Mouse (Mus musculus) stomach, postnatal 0 days (tissue): ENCODE measurements at regions not wholly inside any gene's neighbourhood (a gene's known extent, or its start where the extent isn't known, plus 50 kb on each side); places are given as distances from the start of the nearest gene placed in this dataset.

Experiments
- ATAC-seq: fragments of 200-750 bp; cut with Nextera tagmentation; 2 replicates; pipeline ENCODE4 v1.8.0; 2017; ENCODE audit not compliant: low FRiP score, low TSS enrichment
- DNase-seq: peaks from one replicate; pipeline ENCODE4 v3.0.0-alpha.2; 2016; ENCODE audit warnings: low spot score
- H3K27ac ChIP-seq: fragments of 300-500 bp; sonication (generic); replicated peaks from 2 replicates; pipeline ENCODE4 v1.5.1; 2014; ENCODE audit warnings: mild to moderate bottlenecking, control low read depth
- H3K27me3 ChIP-seq: fragments of 300-500 bp; sonication (generic); 2 replicates; pipeline ENCODE4 v1.6.1; 2014; ENCODE audit warnings: low read length; ENCODE audit not compliant: control insufficient read depth, insufficient read depth
- H3K36me3 ChIP-seq: fragments of 300-500 bp; sonication (generic); 2 replicates; pipeline ENCODE4 v1.6.1; 2014; ENCODE audit warnings: low read length, mixed read lengths; ENCODE audit not compliant: control insufficient read depth, insufficient read depth
- H3K4me1 ChIP-seq: fragments of 300-500 bp; sonication (generic); replicated peaks from 2 replicates; pipeline ENCODE4 v1.6.1; 2014; ENCODE audit warnings: antibody characterized with exemption; ENCODE audit not compliant: control insufficient read depth, insufficient read depth
- H3K4me2 ChIP-seq: fragments of 300-500 bp; sonication (generic); replicated peaks from 2 replicates; pipeline ENCODE4 v1.6.1; 2014; ENCODE audit warnings: low read depth, mild to moderate bottlenecking, control low read depth, moderate library complexity
- H3K4me3 ChIP-seq: fragments of 300-500 bp; sonication (generic); 2 replicates; pipeline ENCODE4 v1.5.1; 2014; ENCODE audit warnings: low read depth, low read length, control low read depth
- H3K9ac ChIP-seq: fragments of 300-500 bp; sonication (generic); 2 replicates; pipeline ENCODE4 v1.6.1; 2014; ENCODE audit warnings: mild to moderate bottlenecking, low read length, control low read depth, mixed read lengths
- H3K9me3 ChIP-seq: fragments of 300-500 bp; sonication (generic); 2 replicates; pipeline ENCODE4 v1.6.1; 2016; ENCODE audit warnings: low read length; ENCODE audit not compliant: control insufficient read depth
- CTCF ChIP-seq: IDR thresholded peaks from 2 replicates; pipeline ENCODE4 v1.5.1; 2016; ENCODE audit warnings: antibody characterized with exemption, low read depth, mild to moderate bottlenecking, moderate library complexity
- EP300 ChIP-seq: optimal IDR thresholded peaks from 2 replicates; pipeline ENCODE3; 2016; ENCODE audit warnings: antibody characterized with exemption
- WGBS: fragments of 180-500 bp; shearing (Covaris S2); extraction: QIAGEN DNeasy Blood & Tissue Kit; methylation state at CpG from one replicate; pipeline ENCODE4 v1.1.7; 2014; 5-methylcytosine and 5-hydroxymethylcytosine counted together

- no peak overlapping the region for H3K4me2 ChIP-seq
- H3K9me3 ChIP-seq = no peaks in the 10 kb centered on the region
- DNase-seq (no peak), ATAC-seq (no peak; the same call in 1 of the 2 replicates)
- no peaks in the 10 kb centered on the region for H3K4me1 ChIP-seq
- H3K27ac ChIP-seq = peak overlapping the region; percentile 24; the same call in 1 of the 2 replicates
- no peaks in the 10 kb centered on the region for H3K27me3 ChIP-seq
- 47% methylated on average over 3 of the region's 3 CpGs for WGBS
- TF ChIP-seq CTCF (no peak), EP300 (no peak)
- H3K9ac ChIP-seq = no peak overlapping the region
- no peaks in the 10 kb centered on the region for H3K36me3 ChIP-seq
- H3K4me3 ChIP-seq = no peak overlapping the region
Measured at GRCm38 (mm10) chr9:30829158-30829870, 92.9 kb downstream of the Adamts15 start.

GRCm38 (mm10) chr9:30827780-30828179, 94.5 kb downstream of the Adamts15 start:
- DNase-seq (no peak), ATAC-seq (no peak)
- Histone ChIP-seq H3K9ac (no peak overlapping the region), H3K27me3 (no peaks in the 10 kb centered on the region), H3K36me3 (no peaks in the 10 kb centered on the region), H3K9me3 (no peaks in the 10 kb centered on the region), H3K4me3 (no peak overlapping the region), H3K4me1 (no peaks in the 10 kb centered on the region), H3K27ac (no peak overlapping the region), H3K4me2 (no peak overlapping the region)
- TF ChIP-seq CTCF (no peak), EP300 (no peak)
- WGBS = 73% methylated on average over 1 of the region's 1 CpGs

GRCm38 (mm10) chr9:30824056-30824625, 98.1 kb downstream of the Adamts15 start:
- Histone ChIP-seq H3K9ac (no peak overlapping the region), H3K9me3 (no peaks in the 10 kb centered on the region), H3K36me3 (no peaks in the 10 kb centered on the region), H3K4me2 (no peak overlapping the region), H3K4me1 (no peaks in the 10 kb centered on the region), H3K27me3 (no peaks in the 10 kb centered on the region), H3K4me3 (no peak overlapping the region), H3K27ac (no peak overlapping the region)
- no peak for ATAC-seq
- 40% methylated on average over 4 of the region's 4 CpGs for WGBS
- DNase-seq = no peak
- no peak for TF ChIP-seq EP300

GRCm38 (mm10) chr9:30820806-30821375, 101.4 kb downstream of the Adamts15 start:
- H3K9me3 ChIP-seq = no peaks in the 10 kb centered on the region
- 79% methylated on average over 2 of the region's 2 CpGs for WGBS
- DNase-seq (no peak), ATAC-seq (0 out of 2 replicates have a peak, but pooled peaks have one; percentile 40)
- H3K36me3 ChIP-seq = no peaks in the 10 kb centered on the region
- no peak overlapping the region for H3K4me2 ChIP-seq
- no peak overlapping the region for H3K9ac ChIP-seq
- TF ChIP-seq EP300 (no peak), CTCF (no peak)
- no peak overlapping the region for H3K27ac ChIP-seq
- H3K4me1 ChIP-seq = no peaks in the 10 kb centered on the region
- no peaks in the 10 kb centered on the region for H3K27me3 ChIP-seq
- H3K4me3 ChIP-seq = no peak overlapping the region

GRCm38 (mm10) chr9:30813246-30813645, 109.0 kb downstream of the Adamts15 start:
- no peaks in the 10 kb centered on the region for H3K36me3 ChIP-seq
- H3K4me2 ChIP-seq = no peak overlapping the region
- no peak overlapping the region for H3K4me3 ChIP-seq
- WGBS = 62% methylated on average over 4 of the region's 4 CpGs
- no peaks in the 10 kb centered on the region for H3K9me3 ChIP-seq
- H3K27ac ChIP-seq = no peak overlapping the region
- 0 out of 2 replicates have a peak, but pooled peaks cover 2% of the 10 kb centered on the region for H3K4me1 ChIP-seq
- H3K27me3 ChIP-seq = no peaks in the 10 kb centered on the region
- DNase-seq (no peak), ATAC-seq (no peak)
- no peak overlapping the region for H3K9ac ChIP-seq
- no peak for TF ChIP-seq CTCF
- TF ChIP-seq EP300 = no peak

- ATAC-seq (no peak), DNase-seq (no peak)
- WGBS = 27% methylated on average over 1 of the region's 1 CpGs
- H3K27ac ChIP-seq = no peak overlapping the region
- 0 out of 2 replicates have a peak, but pooled peaks cover 2% of the 10 kb centered on the region for H3K4me1 ChIP-seq
- no peak overlapping the region for H3K4me3 ChIP-seq
- no peak for TF ChIP-seq CTCF
- no peaks in the 10 kb centered on the region for H3K27me3 ChIP-seq
- H3K36me3 ChIP-seq = no peaks in the 10 kb centered on the region
- H3K9me3 ChIP-seq = no peaks in the 10 kb centered on the region
- H3K9ac ChIP-seq = no peak overlapping the region
- no peak overlapping the region for H3K4me2 ChIP-seq
Measured at GRCm38 (mm10) chr9:30810843-30811242, 111.4 kb downstream of the Adamts15 start.
